Mouse (Mus musculus) common myeloid progenitor, adult 5-6 weeks (primary cell): ENCODE measurements around the gene Nfic. TPM values are rescaled to one million over a fixed set of nuclear protein-coding genes. Genes with fewer than 3 reads are reported as not detected.

Source experiments
- ATAC-seq: replicated peaks from 2 replicates; pipeline ENCODE4 v1.8.0; 2016; ENCODE audit warnings: low read depth, mild to moderate bottlenecking, moderate TSS enrichment, inconsistent platforms; ENCODE audit not compliant: poor library complexity, severe bottlenecking
- total RNA-seq: library from RNA; stranded (forward); fragments of 200-1000, 187-1606 nt; gene quantifications from 2 replicates; pipeline ENCODE4 v1.2.3, GENCODE M21; 2017

The Nfic gene
- total RNA-seq, 1 experiment from 2014 or later = 13.7 TPM

DNA sequence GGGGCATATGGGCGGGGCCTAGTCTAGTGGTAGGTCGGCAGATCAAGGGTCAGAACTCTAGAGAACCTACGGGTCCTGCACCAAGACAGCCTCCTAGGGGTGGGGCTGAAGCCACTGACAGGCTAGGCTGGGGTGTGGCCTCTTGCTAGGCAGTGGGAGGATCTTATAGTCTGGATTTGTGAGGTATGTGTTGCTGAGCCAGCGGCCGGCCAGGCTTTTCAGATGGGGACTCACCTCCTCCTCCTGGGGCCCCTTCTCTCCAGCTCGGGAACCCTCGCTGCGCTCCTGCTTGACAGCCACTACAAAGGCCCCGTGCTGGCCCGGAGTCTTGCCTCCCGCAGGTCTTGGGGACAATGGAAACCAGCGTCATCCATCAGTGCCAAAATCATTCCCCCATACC lies 106.3 kb downstream of the Nfic start:
- ATAC-seq = peak; percentile 26

DNA sequence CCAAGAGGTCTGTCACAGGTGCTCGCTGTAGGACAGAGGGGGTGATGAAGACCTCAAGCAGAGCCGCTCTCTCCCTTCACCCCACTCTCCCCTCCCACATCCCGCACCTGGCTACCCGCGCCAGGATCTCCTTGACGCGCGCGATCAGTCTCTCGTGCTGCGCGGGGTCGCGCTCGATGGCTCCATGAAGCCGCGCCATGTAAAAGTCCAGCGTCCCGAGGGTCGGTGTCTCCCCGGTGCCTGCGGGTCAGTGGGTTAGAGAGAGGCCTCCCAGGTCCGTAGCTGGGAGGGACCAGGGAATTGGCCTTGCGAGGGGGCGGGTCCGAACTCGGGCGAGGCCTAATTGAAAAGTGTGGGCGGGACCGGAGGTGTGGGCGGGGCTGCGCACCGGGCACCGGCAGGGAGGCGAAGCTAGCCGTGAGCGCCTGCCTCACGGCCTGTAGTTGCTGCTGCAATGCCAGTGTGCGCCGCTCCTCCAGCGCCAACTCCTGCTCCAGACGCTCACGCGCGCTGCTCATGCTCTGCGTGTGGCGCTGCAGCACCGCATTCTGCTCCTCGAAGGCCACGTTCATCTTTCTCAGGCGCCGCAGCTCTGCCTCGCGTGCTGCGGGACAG lies 108.9 kb downstream of the Nfic start:
- ATAC-seq = peak; percentile 62

Other genes starting within 250 kb of the Nfic start
- not detected in 2 replicates for gene Atcay, start 224.8 kb downstream of the Nfic start, total RNA-seq
- 0.19 TPM in 1 of 2 replicates, not detected in the other for gene Zfr2, start 222.5 kb downstream of the Nfic start, total RNA-seq
- gene Matk, start 202.7 kb downstream of the Nfic start, total RNA-seq = 19.7 and 20.3 TPM in 2 replicates
- 132 and 198 TPM in 2 replicates for gene Mrpl54, start 188.7 kb downstream of the Nfic start, total RNA-seq
- gene Apba3, start 188.7 kb downstream of the Nfic start, total RNA-seq = 12.1 and 14.5 TPM in 2 replicates
- 3.5 and 4.4 TPM in 2 replicates for gene Tjp3, start 164.1 kb downstream of the Nfic start, total RNA-seq
- gene Pip5k1c, start 162.7 kb downstream of the Nfic start, total RNA-seq = 24.4 and 36.8 TPM in 2 replicates
- gene Cactin, start 134.5 kb downstream of the Nfic start, total RNA-seq = 27.9 and 35.1 TPM in 2 replicates
- 3.4 and 4.2 TPM in 2 replicates for gene Tbxa2r, start 126.9 kb downstream of the Nfic start, total RNA-seq
- gene Gipc3, start 112.4 kb downstream of the Nfic start, total RNA-seq = not detected in 2 replicates
- 33.2 and 35.5 TPM in 2 replicates for gene Hmg20b, start 105.2 kb downstream of the Nfic start, total RNA-seq
- gene Mfsd12, start 98.1 kb downstream of the Nfic start, total RNA-seq = 8.7 and 17.4 TPM in 2 replicates
- 0.23 TPM in 1 of 2 replicates, not detected in the other for gene 4930404N11Rik, start 89.8 kb downstream of the Nfic start, total RNA-seq
- gene Fzr1, start 77.1 kb downstream of the Nfic start, total RNA-seq = 21.9 and 24.8 TPM in 2 replicates
- 34.7 and 50.7 TPM in 2 replicates for gene Dohh, start 71.2 kb downstream of the Nfic start, total RNA-seq
- 0.19 and 2.4 TPM in 2 replicates for gene Gm48551, start 71.2 kb downstream of the Nfic start, total RNA-seq
- gene Gm48552, start 66.6 kb downstream of the Nfic start, total RNA-seq = 1.6 TPM in 1 of 2 replicates, not detected in the other
- gene Smim24, start 62.6 kb downstream of the Nfic start, total RNA-seq = 5.0 and 13.2 TPM in 2 replicates
- gene Celf5, start 27.1 kb upstream of the Nfic start, total RNA-seq = 0.14 TPM in 1 of 2 replicates, not detected in the other
- 46.6 and 52.9 TPM in 2 replicates for gene Ncln, start 40.8 kb upstream of the Nfic start, total RNA-seq
- gene S1pr4, start 44.5 kb upstream of the Nfic start, total RNA-seq = 10.3 and 14.4 TPM in 2 replicates
- gene Gna15, start 68.6 kb upstream of the Nfic start, total RNA-seq = 30.6 and 39.1 TPM in 2 replicates
- 5.0 and 5.7 TPM in 2 replicates for gene Gna11, start 89.6 kb upstream of the Nfic start, total RNA-seq
- gene Aes, start 103.9 kb upstream of the Nfic start, total RNA-seq = 134 and 183 TPM in 2 replicates
- gene Tle2, start 118.9 kb upstream of the Nfic start, total RNA-seq = 1.5 and 3.3 TPM in 2 replicates
- gene Tle6, start 145.4 kb upstream of the Nfic start, total RNA-seq = 8.4 and 26.1 TPM in 2 replicates
- 1.4 and 2.1 TPM in 2 replicates for gene BC025920, start 150.6 kb upstream of the Nfic start, total RNA-seq
- gene Sirt6, start 172.2 kb upstream of the Nfic start, total RNA-seq = 3.7 and 5.2 TPM in 2 replicates
- 8.1 and 10.6 TPM in 2 replicates for gene Ankrd24, start 172.9 kb upstream of the Nfic start, total RNA-seq
- 3.6 and 5.5 TPM in 2 replicates for gene Gm10778, start 193.4 kb upstream of the Nfic start, total RNA-seq
- 20.1 and 22.7 TPM in 2 replicates for gene Zfp433, start 249.2 kb upstream of the Nfic start, total RNA-seq